Mouse (Mus musculus) thymus, postnatal 10 days (tissue): ENCODE data around the gene Trim38.
A peak's percentile ranks its signal among the peaks of the same experiment; 100 is the strongest.
"Not testable (repeated sequence)": the region's sequence is repeated elsewhere in the genome, so short reads cannot be mapped to it uniquely, and the experiment has no call there.

Experiments
- DNase-seq, 2 experiments: peaks; one replicate each; pipeline ENCODE4 v3.0.0; 2021; ENCODE audit warnings: low spot score in 2 of 2

Trim38 gene

GRCm38 (mm10) chr13:23769613-23770012 is at the start of gene Trim38:
Trim38 (plus strand) TSS chr13:23769913.
- DNase-seq = not testable (repeated sequence)

- peak in 1 of 2 experiments; percentile 1 for DNase-seq
Observed at GRCm38 (mm10) chr13:23724239-23724638, 45.5 kb upstream of the Trim38 start.

GRCm38 (mm10) chr13:23725213-23725612 is 44.5 kb upstream of the Trim38 start:
- no peak for DNase-seq

- DNase-seq = peak in 1 of 2 experiments; percentile 3
Observed at GRCm38 (mm10) chr13:23728472-23729191, 41.1 kb upstream of the Trim38 start.

- peak; percentile 34 to 36 for DNase-seq
Observed at GRCm38 (mm10) chr13:23729192-23729525, 40.6 kb upstream of the Trim38 start.

GRCm38 (mm10) chr13:23729706-23730105 is 40.0 kb upstream of the Trim38 start:
- DNase-seq = peak in 1 of 2 experiments; percentile 3

- DNase-seq = no peak
Observed at GRCm38 (mm10) chr13:23730479-23730878, 39.2 kb upstream of the Trim38 start.

GRCm38 (mm10) chr13:23732156-23732804 is 37.4 kb upstream of the Trim38 start:
- DNase-seq = no peak

- DNase-seq = no peak
Observed at GRCm38 (mm10) chr13:23737091-23737490, 32.6 kb upstream of the Trim38 start.

GRCm38 (mm10) chr13:23738041-23738440 is 31.7 kb upstream of the Trim38 start:
- DNase-seq = peak in 1 of 2 experiments; percentile 47

GRCm38 (mm10) chr13:23738677-23739068 is 31.0 kb upstream of the Trim38 start, which contains the start of gene Hist1h1c:
Hist1h1c (plus strand) TSS chr13:23738808.
- peak; percentile 95 to 97 for DNase-seq

GRCm38 (mm10) chr13:23739069-23739921 is 30.4 kb upstream of the Trim38 start:
- peak; percentile 87 to 90 for DNase-seq

- DNase-seq = no peak
Observed at GRCm38 (mm10) chr13:23739922-23740252, 29.8 kb upstream of the Trim38 start.

- no peak for DNase-seq
Observed at GRCm38 (mm10) chr13:23740256-23740840, 29.4 kb upstream of the Trim38 start.

GRCm38 (mm10) chr13:23740910-23741309 is 28.8 kb upstream of the Trim38 start:
- no peak for DNase-seq

GRCm38 (mm10) chr13:23742007-23742406 is 27.7 kb upstream of the Trim38 start:
- no peak for DNase-seq

GRCm38 (mm10) chr13:23743215-23743614 is 26.5 kb upstream of the Trim38 start:
- no peak for DNase-seq

- no peak for DNase-seq
Observed at GRCm38 (mm10) chr13:23743963-23744362, 25.8 kb upstream of the Trim38 start.

GRCm38 (mm10) chr13:23744421-23745380 is 25.0 kb upstream of the Trim38 start:
- DNase-seq = no peak

GRCm38 (mm10) chr13:23745381-23746161 is 24.1 kb upstream of the Trim38 start, which contains the start of gene Hist1h3c:
Hist1h3c (minus strand) TSS chr13:23745602.
- peak; percentile 81 to 90 for DNase-seq
